Mouse (Mus musculus) lung, adult 18-20 months (tissue): ENCODE results near the gene Nxph3.

ENCODE experiments used
- DNase-seq, 2 experiments: peaks; one replicate each; pipeline ENCODE4 v3.0.0; 2022; ENCODE audit warnings: mixed read lengths in 2 of 2

The Nxph3 gene

DNA sequence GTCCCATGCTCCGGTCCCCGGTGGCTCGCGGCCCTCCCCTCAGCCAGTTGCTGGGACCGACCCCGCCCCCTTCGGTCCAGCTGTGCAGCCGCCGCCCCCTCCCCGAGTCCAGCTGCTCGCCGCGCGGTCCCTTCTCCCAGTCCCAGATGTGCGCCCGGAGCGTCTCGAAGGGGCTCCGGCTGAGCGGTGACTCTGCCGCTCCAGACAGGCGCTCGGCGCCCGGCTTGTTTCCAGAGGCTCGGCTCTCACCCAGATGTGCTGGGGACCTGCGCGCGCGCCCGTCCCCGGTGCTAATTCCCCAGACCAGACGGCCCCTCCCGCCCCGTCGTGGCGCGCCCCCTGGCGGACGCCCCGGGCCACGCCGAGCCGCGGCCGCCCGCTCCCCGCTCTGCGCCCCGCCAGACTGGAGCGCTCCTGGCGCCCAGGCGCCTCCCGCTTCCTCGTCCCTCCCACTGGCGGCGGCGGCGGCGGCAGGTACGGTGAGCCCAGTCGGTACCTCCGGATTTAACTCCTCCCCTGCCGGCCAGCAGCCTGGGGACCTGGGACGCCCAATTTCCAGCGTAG, at the start of gene Nxph3:
Gene Nxph3 (minus strand): TSS at position 273 of the 564 bp plus-strand sequence.
- peak; percentile 81 to 86 for DNase-seq

GRCm38 (mm10) chr11:95563849-95564248, 49.5 kb upstream of the Nxph3 start:
- no peak for DNase-seq

DNA sequence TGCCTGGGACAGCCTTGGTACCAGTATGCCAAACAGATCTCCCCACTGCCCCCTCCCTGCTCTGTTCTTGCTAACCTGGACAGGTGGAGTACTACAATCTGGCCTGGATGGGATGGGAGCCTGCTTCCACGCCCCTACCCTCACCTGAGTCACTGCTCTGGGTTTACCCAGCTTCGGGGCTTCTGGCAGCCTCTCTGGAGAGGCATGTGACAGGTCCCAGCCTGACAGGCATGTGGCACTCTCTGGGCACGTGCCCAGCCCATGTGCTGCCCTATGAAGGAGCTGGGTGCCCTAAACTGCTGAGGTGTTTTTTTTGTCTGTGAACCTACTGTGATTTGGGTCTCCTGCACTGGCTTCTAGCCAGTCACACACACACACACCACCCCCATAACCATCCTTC, 46.4 kb upstream of the Nxph3 start:
- DNase-seq: peak in 1 of 2 experiments; percentile 32

DNA sequence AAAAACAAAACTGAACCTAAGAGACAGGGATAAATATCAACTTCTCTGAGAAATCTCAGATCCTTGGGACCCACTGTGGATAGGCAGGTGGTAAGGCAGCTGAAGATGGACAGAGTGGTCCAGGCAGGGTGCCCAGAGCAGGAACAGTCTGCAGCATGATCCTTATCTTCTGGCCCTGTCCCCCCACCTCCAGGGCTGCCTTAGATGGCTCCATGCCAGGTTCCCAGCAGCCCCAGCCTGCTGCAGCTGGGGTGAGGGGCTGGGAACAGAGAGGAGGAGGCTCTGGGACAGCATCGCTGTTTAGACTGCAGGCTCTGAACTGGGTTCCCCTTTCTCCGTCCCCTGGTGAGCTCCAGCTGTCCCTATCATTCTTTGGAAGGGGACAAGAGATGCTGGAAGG, 45.4 kb upstream of the Nxph3 start:
- DNase-seq: no peak

- no peak for DNase-seq
Measured at GRCm38 (mm10) chr11:95557719-95558118, 43.3 kb upstream of the Nxph3 start.

- no peak for DNase-seq
Measured at GRCm38 (mm10) chr11:95557032-95557431, 42.7 kb upstream of the Nxph3 start.

GRCm38 (mm10) chr11:95555279-95555678, 40.9 kb upstream of the Nxph3 start:
- no peak for DNase-seq

GRCm38 (mm10) chr11:95550301-95551021, 36.1 kb upstream of the Nxph3 start:
- DNase-seq: no peak

DNA sequence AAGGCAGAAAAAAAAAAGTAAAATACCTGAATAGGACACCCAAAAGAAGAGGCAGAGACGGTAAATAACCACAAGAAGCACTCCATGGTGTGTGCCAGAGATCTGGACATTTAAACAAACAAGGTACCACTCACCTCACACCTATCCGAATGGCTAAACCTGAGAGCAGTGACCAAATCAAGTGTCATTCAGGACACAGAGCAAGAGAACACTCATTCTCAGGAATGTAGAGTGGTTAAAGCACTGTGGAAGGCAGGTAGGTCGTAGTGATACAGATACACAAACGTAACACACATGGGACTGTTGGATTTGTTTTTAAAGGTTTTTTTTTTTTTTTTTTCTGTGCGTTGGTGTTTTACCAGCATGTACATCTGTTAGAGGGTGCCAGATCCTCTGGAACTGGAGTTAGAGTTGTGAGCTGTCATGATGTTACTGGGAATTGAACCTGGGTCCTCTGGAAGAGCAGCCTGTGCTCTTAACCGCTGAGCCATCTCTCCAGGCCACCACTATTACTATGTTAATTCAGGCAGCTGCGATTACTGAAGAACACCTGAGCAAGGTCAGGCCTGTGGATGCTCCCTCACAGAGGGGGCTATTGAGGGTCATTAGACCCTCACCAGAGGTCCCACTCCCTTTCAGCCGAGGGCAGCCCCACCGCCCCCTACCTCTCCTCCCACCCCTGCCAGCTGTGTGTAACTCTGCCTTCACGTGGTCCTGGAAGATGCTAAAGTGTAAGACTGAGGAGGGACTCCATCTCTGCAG, 31.8 kb upstream of the Nxph3 start:
- peak; percentile 14 to 43 for DNase-seq

GRCm38 (mm10) chr11:95544546-95545327, 30.4 kb upstream of the Nxph3 start:
- DNase-seq: peak in 1 of 2 experiments; percentile 34

DNA sequence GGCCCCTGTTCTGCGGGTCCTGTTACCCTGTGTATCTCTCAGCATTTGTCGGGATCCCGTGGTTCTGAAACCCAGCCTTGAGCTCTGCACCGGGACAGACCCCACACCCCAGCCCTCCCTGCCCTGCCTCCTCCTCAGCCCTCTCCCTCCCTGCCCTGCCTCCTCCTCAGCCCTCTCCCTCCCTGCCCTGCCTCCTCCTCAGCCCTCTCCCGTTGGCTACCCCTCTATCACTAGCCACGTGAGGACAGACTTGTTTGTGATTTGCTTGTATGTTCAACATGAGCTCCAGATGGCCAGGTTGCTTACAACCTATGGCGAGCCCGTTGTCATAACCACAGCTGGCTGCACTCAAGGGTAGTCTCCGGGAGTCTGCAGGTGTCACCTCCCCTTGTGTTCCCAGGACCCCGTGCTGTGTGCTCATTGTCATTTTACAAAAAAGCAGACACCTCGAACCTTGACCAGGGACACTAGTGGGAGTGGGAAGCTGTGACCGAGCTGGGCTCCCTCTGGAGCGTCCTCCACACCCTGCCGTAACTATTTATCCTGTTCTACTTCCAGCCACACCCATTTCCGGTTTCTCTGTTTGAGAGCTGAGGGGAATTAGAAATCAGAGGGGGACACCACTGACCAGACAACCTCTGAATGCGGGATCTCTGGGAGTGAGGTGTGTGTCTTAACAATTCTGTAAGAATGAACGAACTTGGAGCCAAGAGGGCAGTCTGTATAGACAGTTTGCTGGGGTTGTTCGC, 26.4 kb upstream of the Nxph3 start:
- DNase-seq: no peak

- DNase-seq: no peak
Measured at GRCm38 (mm10) chr11:95538378-95539104, 24.2 kb upstream of the Nxph3 start.

DNA sequence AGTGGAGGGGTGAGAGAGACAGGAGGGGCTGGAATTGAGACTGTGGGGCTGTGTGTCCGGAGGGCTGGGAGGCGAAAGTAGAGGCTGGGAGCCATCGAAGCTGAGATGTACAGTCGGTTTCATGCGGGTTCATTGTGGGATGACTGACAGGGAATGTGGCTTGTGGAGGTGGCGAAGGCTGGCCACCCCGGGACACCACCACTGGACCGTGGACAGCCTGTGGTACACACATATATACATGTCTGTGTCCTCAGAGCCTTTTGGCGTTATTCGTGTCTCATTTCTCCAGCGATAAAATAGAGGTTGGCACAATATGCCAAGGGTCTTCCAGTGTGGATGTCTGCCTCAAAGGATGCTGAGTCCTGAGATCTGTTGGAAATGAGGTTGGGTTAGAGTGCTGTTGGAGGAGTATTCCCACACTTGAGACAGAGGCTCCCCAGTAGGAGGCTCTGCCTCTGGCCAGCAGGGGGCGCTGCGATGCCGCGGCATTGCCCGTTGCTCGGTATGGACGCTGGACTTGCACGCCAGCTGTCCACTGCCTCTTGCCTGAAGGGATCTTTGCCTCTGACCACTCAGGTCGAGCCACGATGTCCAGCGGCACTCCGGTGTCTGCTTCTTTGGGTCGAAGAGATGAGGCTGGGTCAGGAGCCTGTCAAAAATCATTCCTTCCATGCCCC, 19.3 kb upstream of the Nxph3 start:
- peak; percentile 80 to 85 for DNase-seq

DNA sequence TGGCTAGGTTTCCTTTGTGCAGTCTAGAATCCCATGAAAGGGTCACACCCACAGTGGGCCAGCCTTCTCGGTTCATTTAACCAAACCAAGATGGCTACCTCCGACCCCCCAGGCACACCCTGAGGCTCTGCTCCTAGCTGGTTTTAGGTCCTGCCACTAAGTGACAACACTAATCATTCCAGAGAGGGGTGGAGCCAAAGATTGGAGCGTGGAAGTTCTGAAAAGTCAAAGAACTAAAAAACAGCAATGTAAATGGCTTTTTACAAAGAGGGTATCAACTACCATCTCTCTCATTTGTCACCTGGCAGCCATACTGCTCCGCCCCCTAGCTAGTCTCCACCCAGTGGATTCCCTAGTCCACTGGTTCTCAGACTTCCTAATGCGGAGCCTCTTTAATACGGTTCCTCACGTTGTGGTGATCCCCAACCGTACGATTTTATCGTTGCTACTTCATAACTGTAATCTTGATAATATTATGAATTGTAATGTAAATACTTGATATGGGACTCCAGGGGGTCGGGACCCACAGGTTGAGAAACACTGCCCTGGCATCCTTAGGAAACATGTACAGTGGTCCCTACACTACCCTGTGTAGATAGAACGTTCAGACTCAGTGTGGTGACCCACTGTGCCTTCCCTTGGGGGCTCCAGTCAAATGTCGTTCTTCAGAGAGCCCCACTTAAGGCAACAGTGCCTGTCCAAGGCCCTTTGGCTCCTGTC, 18.1 kb upstream of the Nxph3 start:
- DNase-seq: no peak

- no peak for DNase-seq
Measured at GRCm38 (mm10) chr11:95528231-95528630, 13.9 kb upstream of the Nxph3 start.

DNA sequence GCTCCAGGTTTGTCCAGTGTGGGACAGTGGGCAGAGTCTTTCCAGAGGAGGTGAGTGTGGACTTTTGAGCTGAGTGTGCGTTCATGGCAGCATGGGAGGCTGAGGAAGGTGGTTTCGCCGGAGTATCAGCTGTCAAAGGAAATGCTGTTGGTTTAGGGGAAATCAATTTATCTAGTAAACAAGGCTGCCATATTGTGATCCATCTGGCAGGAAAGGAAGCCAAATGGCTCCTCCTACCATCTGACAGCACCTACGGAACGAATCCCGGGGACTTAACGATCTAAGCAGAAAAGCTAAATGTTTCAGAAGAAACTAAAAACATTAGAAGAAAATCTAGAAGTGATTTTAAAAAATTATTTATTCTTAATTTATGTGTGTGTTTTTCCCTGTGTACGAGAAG, 12.9 kb upstream of the Nxph3 start:
- no peak for DNase-seq

DNA sequence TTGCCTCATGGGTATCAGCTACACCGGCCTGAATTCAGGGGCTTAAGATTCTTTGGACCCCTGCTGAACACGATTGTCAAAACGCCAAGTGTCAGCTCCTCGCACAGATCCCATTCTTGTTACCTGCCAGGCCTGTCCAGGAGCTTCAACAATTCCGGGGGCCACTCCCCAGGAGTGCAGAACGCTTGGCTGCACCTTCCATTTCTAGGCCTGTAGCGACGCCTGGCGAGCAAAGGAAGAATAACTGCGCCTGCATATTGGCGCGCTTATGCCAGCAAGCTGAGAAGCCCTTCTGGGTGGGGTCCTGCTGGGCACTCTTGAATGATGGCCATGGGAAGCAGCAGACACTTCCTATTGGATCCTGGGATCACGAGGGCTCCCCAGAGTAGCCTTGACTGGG, 7.2 kb upstream of the Nxph3 start:
- DNase-seq: peak; percentile 76 to 81

GRCm38 (mm10) chr11:95520456-95521072, 6.2 kb upstream of the Nxph3 start:
- DNase-seq: peak; percentile 82 to 86

DNA sequence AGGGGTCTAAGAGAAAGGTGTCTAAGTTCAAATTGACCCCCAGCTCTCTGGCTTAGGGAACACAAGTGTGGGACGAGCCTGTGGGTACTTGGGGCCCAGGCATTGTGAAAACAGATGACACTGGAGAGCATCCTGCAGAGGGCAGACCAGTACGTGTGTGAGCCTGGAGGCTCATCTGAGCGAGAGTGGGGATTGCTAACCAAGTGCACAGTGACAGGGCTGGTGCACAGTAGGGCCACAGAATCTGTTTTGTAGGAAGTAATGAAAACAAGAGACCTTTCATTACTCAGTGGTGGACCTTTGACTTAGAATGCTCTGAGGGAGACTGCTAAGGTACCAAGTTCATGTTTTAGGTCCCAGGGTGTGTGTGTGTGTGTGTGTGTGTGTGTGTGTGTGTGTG, 5.6 kb upstream of the Nxph3 start:
- DNase-seq: no peak

GRCm38 (mm10) chr11:95519299-95519698, 4.9 kb upstream of the Nxph3 start:
- no peak for DNase-seq
